Mouse (Mus musculus) cerebellum, adult 18-20 months (tissue): ENCODE data around the gene Dand5.
A peak's percentile ranks its signal among the peaks of the same experiment; 100 is the strongest.

Source experiments
- DNase-seq, 2 experiments: peaks; one replicate each; pipeline ENCODE4 v3.0.0; 2021

Dand5 gene

DNA sequence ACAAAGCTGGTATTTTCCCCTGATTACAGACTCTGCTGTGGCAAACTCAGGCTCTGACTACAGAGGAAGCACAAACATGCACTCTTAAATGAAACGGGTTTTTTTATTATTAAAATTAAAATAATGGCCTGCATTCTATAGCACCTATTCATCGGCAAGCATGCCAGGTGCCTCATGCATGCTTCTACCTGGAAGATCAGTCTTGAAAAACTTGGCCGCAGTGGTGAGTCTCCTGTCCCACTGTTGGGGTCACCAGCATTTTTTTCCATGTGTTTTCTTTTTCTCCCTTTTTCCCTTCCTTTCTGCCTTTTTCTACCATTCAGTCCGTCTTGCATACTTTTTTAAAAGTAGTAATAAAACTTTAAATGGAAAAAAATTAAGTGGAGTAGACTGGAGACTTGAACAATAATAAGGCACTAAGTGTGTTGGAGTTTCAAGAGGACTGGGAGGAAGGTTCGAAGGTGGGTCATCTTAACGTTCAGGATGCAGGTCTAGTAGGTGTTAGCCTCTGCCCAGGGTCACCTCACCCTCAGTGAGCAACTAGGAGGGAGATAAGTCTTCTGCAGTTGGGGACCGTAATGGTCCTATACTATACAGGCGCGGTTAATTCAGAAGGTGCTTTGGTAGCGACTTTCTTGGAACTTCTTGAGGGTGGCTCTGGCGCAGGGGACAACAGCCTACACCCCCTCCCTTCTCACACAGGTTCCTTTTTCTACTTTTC is 39.3 kb downstream of the Dand5 start:
- peak; percentile 12 to 38 for DNase-seq

DNA sequence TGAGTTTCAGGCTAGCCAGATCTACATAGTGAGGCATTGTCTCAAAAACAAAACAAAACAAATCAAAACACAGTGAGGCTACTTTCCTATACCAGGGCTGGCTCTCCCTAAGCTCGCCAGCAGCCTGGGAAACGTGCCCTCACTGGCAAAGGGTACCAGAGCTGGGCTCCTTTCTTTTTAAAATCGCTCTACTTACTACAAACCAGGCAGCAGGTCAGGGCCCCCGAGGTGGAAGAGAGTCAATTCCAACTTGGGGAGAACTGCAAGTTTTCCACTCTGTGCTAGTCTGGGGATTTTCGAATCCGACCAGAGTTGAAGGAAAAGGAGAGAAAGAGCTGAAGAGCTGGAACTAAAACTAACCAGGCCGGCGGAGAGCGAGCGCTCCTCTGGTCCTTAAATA is 39.9 kb downstream of the Dand5 start:
- peak in 1 of 2 experiments; percentile 57 for DNase-seq

- no peak for DNase-seq
These were observed 40.7 kb downstream of the Dand5 start for GRCm38 (mm10) chr8:84781686-84782505.

GRCm38 (mm10) chr8:84780949-84781680 is 41.5 kb downstream of the Dand5 start:
- no peak for DNase-seq

DNA sequence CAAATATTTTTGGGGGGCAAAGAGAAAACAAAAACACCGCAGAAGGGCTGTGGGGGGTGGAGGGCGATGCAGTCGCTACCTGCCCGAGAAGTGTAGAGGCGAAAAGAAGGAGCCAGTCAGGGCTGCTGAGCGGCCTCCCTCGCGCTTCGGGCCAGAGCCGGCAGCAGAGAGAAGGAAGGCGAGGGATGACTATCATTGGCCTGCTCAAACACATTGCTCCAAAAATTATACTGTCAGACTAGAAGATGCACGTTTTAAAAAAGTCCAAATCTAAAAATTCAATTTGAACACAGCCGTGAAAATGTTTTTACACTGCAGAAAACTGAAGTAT is 42.4 kb downstream of the Dand5 start:
- peak in 1 of 2 experiments; percentile 63 for DNase-seq

DNA sequence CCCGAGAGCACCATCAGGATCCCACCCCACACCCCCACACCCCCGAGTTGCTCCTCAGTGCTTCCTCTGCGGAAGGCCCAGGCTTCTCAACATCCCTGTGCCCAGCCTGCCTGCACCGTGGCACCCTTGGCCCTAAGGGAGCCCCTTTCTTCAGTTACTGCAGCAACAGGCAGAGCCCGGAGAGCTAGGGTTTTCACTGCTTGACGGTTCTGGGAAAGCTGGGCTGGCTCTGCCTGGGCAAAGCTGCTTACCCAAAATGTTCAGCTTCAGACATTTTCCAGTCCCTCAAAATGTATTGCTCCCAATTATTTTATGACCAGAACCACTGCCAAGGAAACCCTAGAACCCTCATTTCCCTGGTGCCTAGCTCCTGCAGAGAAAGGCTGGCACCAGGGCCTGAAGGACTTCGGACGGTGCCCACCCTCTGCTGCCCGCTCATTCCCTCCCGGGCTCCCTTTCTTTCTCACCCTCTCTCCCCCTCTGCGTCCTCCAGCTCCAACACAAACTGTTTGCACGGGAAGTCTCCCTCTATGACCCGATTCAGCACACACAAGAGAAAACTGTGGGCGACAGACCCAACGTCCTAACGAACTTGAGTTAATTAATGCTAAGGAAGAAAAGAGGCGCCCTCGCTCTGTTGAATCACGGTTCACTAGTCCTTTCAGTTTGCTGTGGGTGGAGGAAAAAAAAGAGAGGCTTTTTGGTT is 43.0 kb downstream of the Dand5 start:
- DNase-seq: no peak

- DNase-seq: peak in 1 of 2 experiments; percentile 42
These were observed 43.8 kb downstream of the Dand5 start for GRCm38 (mm10) chr8:84778638-84779380.

GRCm38 (mm10) chr8:84777899-84778637 is 44.6 kb downstream of the Dand5 start:
- DNase-seq: peak in 1 of 2 experiments; percentile 30

GRCm38 (mm10) chr8:84776569-84776968 is 46.1 kb downstream of the Dand5 start:
- no peak for DNase-seq

DNA sequence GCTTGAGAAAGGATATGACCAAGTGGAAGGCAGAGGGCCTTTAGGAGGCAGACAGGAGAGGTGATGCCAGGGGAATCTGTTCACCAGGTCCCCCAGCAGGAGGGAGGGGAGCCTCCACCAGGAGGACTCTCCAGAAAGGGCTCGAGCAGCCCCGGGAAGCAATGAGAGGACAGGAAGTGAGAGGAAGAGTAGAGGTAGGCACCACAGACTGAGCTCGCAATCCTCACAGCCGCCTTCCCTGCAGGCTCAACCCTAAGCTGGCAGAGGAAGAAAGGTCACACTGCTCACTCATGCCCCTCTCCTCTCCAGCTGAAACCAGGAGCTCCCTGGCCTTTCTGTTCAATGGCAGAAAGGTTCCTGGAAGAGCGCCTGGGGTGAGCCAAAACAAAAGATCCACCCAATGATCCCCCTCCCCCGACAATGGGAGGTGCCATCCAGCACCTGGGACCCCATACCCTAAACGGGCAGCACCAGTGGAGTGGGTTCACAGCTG is 47.0 kb downstream of the Dand5 start:
- DNase-seq: peak in 1 of 2 experiments; percentile 61

GRCm38 (mm10) chr8:84775105-84775591 is 47.5 kb downstream of the Dand5 start:
- DNase-seq: peak in 1 of 2 experiments; percentile 64

DNA sequence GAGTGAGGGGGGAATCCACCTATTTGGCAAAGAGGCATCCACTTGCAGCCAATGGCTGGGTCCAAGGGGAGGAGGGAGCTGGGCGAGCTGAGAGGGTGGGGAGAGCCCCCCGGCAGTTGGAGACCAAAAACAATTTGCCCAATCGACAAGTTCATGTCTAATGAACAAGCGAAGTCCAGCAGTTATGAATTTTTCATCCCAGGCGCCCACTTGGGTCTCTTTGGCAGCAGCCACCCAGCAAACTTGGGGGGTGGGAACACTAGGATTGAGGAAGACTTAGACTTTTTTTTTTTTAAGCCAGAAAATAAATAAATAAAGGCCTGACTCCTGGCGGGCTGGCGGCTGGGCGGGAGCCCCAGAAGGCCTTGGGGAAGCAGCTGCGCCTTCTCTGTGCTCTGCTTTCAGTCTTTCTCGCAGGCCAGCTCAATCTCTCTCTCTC is 48.1 kb downstream of the Dand5 start:
- peak; percentile 68 to 71 for DNase-seq

GRCm38 (mm10) chr8:84773833-84774232 is 48.8 kb downstream of the Dand5 start:
- DNase-seq: peak; percentile 84 to 94

DNA sequence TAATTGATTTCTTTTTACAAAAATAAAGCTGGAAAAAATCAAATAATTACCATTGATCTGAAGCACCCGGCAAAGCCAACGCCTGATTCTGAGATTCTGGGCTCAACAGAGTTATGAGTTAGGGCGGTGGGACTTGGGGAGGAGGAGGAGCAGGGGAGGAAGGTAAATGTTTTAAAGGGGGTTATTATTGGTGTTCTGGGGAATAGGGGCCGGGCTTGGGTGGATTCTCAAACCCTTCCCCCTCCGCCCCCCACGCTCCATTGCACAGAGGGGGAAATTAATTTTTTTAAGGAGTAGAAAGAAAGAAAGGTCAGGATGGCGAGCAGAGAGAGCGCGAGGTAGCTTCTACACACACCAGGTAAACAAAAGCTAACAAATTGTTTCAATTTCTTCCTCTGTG is 49.3 kb downstream of the Dand5 start:
- peak; percentile 69 to 72 for DNase-seq

DNA sequence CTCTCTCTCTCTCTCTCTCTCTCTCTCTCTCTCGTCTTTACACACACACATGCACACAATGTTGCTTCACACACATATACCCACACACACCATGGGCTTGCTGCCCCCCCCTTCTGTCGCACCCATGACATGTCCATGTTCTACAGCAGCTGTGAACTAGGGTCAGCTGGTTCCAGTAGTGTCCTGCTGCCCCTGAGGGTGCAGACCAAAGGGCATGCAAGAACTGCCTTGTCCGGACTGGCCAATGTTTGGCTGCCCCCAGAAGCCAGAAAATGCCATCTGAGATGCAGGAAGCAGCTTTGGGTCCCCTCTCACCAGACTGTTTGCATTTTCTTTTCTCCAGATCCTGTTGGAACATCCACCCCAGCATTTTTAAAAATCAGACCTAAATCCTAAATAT is 50.0 kb downstream of the Dand5 start:
- peak in 1 of 2 experiments; percentile 62 for DNase-seq

DNA sequence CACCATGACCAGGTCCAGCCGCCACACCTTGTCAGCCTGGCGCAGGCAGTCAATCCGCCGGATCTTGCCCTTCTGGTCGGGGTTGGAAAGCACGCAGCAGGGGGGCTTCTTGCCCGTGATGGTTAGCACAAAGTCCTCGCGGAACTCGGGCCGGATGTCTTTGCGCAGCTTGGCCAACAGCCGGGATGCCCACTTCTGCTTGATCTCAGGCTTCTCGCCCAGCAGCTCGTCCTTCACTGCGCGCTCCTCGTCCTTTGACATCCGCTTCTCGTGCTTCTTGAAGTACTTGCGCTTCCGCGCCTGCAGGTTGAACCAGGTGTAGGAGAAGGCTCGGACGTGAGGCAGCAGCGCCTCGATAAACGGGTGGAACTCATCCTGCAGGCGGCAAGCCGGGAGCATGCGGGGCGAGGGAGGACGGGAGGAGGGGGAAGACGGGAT is 50.7 kb downstream of the Dand5 start:
- DNase-seq: peak; percentile 83 to 89

- DNase-seq: no peak
These were observed 51.5 kb downstream of the Dand5 start for GRCm38 (mm10) chr8:84771000-84771687.

- DNase-seq: peak in 1 of 2 experiments; percentile 50
These were observed 52.3 kb downstream of the Dand5 start for GRCm38 (mm10) chr8:84770100-84770953.

DNA sequence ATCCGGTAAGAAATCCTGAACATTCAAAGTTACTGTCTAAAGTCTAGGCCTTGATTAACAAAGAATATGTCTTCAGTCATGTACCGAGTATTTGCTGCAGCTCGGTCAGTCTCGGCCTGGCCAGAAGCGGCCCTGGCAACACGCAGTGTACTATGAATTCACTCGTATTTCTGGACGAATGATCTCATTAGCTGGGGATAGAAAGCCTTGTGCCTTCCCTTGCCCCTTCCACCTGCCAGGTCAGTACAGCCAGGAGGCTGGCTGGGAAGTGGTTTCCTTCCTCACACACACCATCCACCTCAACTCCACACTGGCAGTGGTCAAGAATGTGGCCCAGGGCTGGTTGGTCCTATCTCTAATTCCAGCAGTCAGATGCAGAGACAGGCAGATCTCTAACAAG is 53.3 kb downstream of the Dand5 start:
- peak; percentile 76 to 77 for DNase-seq
